Mouse (Mus musculus) liver, embryonic 14.5 days (tissue): ENCODE measurements around the gene Hils1. TPM values are rescaled to one million over a fixed set of nuclear protein-coding genes. Genes with fewer than 3 reads are reported as not detected.
"Not testable (repeated sequence)": the region's sequence is repeated elsewhere in the genome, so short reads cannot be mapped to it uniquely, and the experiment has no call there.

Experiments
- ATAC-seq: fragments of 200-750 bp; cut with Nextera tagmentation; 2 replicates; pipeline ENCODE4 v1.8.0; 2017; ENCODE audit warnings: moderate number of reproducible peaks, mild to moderate bottlenecking, moderate library complexity; ENCODE audit not compliant: insufficient read depth
- DNase-seq, 3 experiments: peaks; one replicate each; pipeline ENCODE4 v3.0.0-alpha.2; 2012 to 2013; ENCODE audit warnings: low read depth in 3 of 3, low spot score in 3 of 3
- H3K27ac ChIP-seq: fragments of 300-500 bp; sonication (generic); 2 replicates; pipeline ENCODE4 v1.5.1; 2014; ENCODE audit warnings: moderate library complexity, mild to moderate bottlenecking, control low read depth, inconsistent platforms
- H3K27me3 ChIP-seq: fragments of 300-500 bp; sonication (generic); 2 replicates; pipeline ENCODE4 v1.6.1; 2014; ENCODE audit warnings: mild to moderate bottlenecking, low read length, moderate library complexity; ENCODE audit not compliant: control insufficient read depth, insufficient read depth
- H3K36me3 ChIP-seq: fragments of 300-500 bp; sonication (generic); replicated peaks from 2 replicates; pipeline ENCODE4 v1.6.1; 2014; ENCODE audit warnings: low read depth; ENCODE audit not compliant: control insufficient read depth, insufficient read depth
- H3K4me1 ChIP-seq, 2 experiments: fragments of 200-500 bp in 1 of 2; fragments of 300-500 bp in 1 of 2; sonication (generic) in 1 of 2; replicated peaks; 2 replicates each; pipeline ENCODE4 v1.6.1; 2012 to 2014; ENCODE audit warnings: antibody characterized with exemption in 1 of 2, inconsistent platforms in 1 of 2, low read length in 1 of 2; ENCODE audit not compliant: control insufficient read depth in 2 of 2, insufficient read depth in 2 of 2
- H3K4me2 ChIP-seq: fragments of 300-500 bp; sonication (generic); 2 replicates; pipeline ENCODE4 v1.6.1; 2014; ENCODE audit warnings: low read depth, mild to moderate bottlenecking, control low read depth, moderate library complexity
- H3K4me3 ChIP-seq, 2 experiments: fragments of 200-500 bp in 1 of 2; fragments of 300-500 bp in 1 of 2; sonication (generic) in 1 of 2; 2 replicates each; pipeline ENCODE4 v1.5.1; 2012 to 2014; ENCODE audit warnings: low read depth in 2 of 2, low read length in 2 of 2, mild to moderate bottlenecking in 2 of 2, control low read depth in 1 of 2, inconsistent platforms in 1 of 2, moderate library complexity in 1 of 2; ENCODE audit not compliant: insufficient read depth in 1 of 2
- H3K9ac ChIP-seq: fragments of 300-500 bp; sonication (generic); replicated peaks from 2 replicates; pipeline ENCODE4 v1.6.1; 2014; ENCODE audit warnings: mild to moderate bottlenecking, control low read depth, moderate library complexity
- H3K9me3 ChIP-seq: fragments of 300-500 bp; sonication (generic); 2 replicates; pipeline ENCODE4 v1.6.1; 2016; ENCODE audit warnings: low read length, mixed read lengths; ENCODE audit not compliant: control insufficient read depth
- CTCF ChIP-seq: IDR thresholded peaks from 2 replicates; pipeline ENCODE4 v1.5.1; 2016; ENCODE audit warnings: antibody characterized with exemption, low read depth, control low read depth
- EP300 ChIP-seq: IDR thresholded peaks from 2 replicates; pipeline ENCODE4 v1.6.1; 2016; ENCODE audit warnings: antibody characterized with exemption, low read depth
- WGBS: fragments of 180-500 bp; shearing (Covaris S2); extraction: QIAGEN DNeasy Blood & Tissue Kit; methylation state at CpG from one replicate; pipeline ENCODE4 v1.1.7; 2014; ENCODE audit not compliant: insufficient replicate concordance; 5-methylcytosine and 5-hydroxymethylcytosine counted together
- polyA plus RNA-seq, 2 experiments: library from polyadenylated mRNA; depleted of rRNA in 1 of 2; stranded (reverse) in 1 of 2; unstranded in 1 of 2; fragments of >200 nt; fragmentation: Nextera tagmentation in 1 of 2; extraction: Ambion mirVana in 1 of 2; gene quantifications; 2 replicates each; pipeline versions ENCODE4 v1.2.1 to v1.2.3; 2012 to 2014

The Hils1 gene
- polyA plus RNA-seq, 2 experiments = not detected

GRCm38 (mm10) chr11:95010141-95010739 is 42.8 kb downstream of the Hils1 start:
- Histone ChIP-seq H3K4me2 (peak overlapping the region; percentile 97), H3K27me3 (peaks cover 3% of the 10 kb centered on the region; the same call in 1 of the 2 replicates), H3K4me3 (peak overlapping the region; percentile 95 to 99), H3K27ac (peak overlapping the region; percentile 99), H3K9ac (peak overlapping the region; percentile 100), H3K9me3 (no peaks in the 10 kb centered on the region), H3K4me1 (peaks cover 50 to 64% of the 10 kb centered on the region in 2 experiments), H3K36me3 (peaks cover 20% of the 10 kb centered on the region)
- ATAC-seq = no peak
- no peak for DNase-seq
- 1% methylated on average over 40 of the region's 40 CpGs for WGBS
- TF ChIP-seq EP300 (no peak), CTCF (no peak)

- DNase-seq, ATAC-seq, H3K9me3 ChIP-seq, H3K27me3 ChIP-seq: not testable (repeated sequence)
- Histone ChIP-seq H3K4me2 (peak overlapping the region; percentile 97), H3K4me1 (peaks cover 56 to 70% of the 10 kb centered on the region in 2 experiments), H3K4me3 (peak overlapping the region; percentile 95 to 99), H3K9ac (peak overlapping the region; percentile 100), H3K27ac (peak overlapping the region; percentile 99), H3K36me3 (peaks cover 24% of the 10 kb centered on the region)
- WGBS = 4% methylated on average over 4 of the region's 4 CpGs
Observed at GRCm38 (mm10) chr11:95010841-95011403, 43.5 kb downstream of the Hils1 start.

GRCm38 (mm10) chr11:95011416-95011815 is 44.0 kb downstream of the Hils1 start:
- 0% methylated on average over 1 of the region's 1 CpGs for WGBS
- no peak for TF ChIP-seq CTCF
- no peak for TF ChIP-seq EP300
- peak overlapping the region; percentile 97 for H3K4me2 ChIP-seq
- H3K4me1 ChIP-seq = peaks cover 52 to 69% of the 10 kb centered on the region in 2 experiments
- peaks cover 3% of the 10 kb centered on the region; the same call in 1 of the 2 replicates for H3K27me3 ChIP-seq
- peak overlapping the region; percentile 100 for H3K9ac ChIP-seq
- H3K27ac ChIP-seq = peak overlapping the region; percentile 99
- no peaks in the 10 kb centered on the region for H3K9me3 ChIP-seq
- peak overlapping the region; percentile 95 to 96 for H3K4me3 ChIP-seq
- ATAC-seq = no peak
- H3K36me3 ChIP-seq = peaks cover 29% of the 10 kb centered on the region
- no peak for DNase-seq

GRCm38 (mm10) chr11:95012075-95012474 is 44.7 kb downstream of the Hils1 start:
- peak overlapping the region; percentile 100 for H3K9ac ChIP-seq
- WGBS = 3% methylated on average over 3 of the region's 3 CpGs
- peaks cover 48 to 64% of the 10 kb centered on the region in 2 experiments for H3K4me1 ChIP-seq
- ATAC-seq = peak; percentile 96
- H3K4me2 ChIP-seq = peak overlapping the region; percentile 97
- H3K36me3 ChIP-seq = peaks cover 35% of the 10 kb centered on the region
- peaks cover 3% of the 10 kb centered on the region; the same call in 1 of the 2 replicates for H3K27me3 ChIP-seq
- TF ChIP-seq EP300 (peak; percentile 98), CTCF (no peak)
- H3K27ac ChIP-seq = peak overlapping the region; percentile 99
- no peaks in the 10 kb centered on the region for H3K9me3 ChIP-seq
- H3K4me3 ChIP-seq = peak overlapping the region; percentile 95 to 96
- DNase-seq = peak; percentile 94 to 98 (median 97)

- 22% methylated on average over 3 of the region's 3 CpGs for WGBS
- ATAC-seq (no peak), DNase-seq (no peak)
- H3K36me3 ChIP-seq = peaks cover 39% of the 10 kb centered on the region
- peaks cover 44 to 60% of the 10 kb centered on the region in 2 experiments for H3K4me1 ChIP-seq
- peak overlapping the region; percentile 99 for H3K27ac ChIP-seq
- H3K9ac ChIP-seq = peak overlapping the region; percentile 80
- no peak for TF ChIP-seq CTCF
- TF ChIP-seq EP300 = no peak
- peak overlapping the region; percentile 97 for H3K4me2 ChIP-seq
- no peaks in the 10 kb centered on the region for H3K9me3 ChIP-seq
- H3K27me3 ChIP-seq = peaks cover 3% of the 10 kb centered on the region; the same call in 1 of the 2 replicates
- H3K4me3 ChIP-seq = peak overlapping the region; percentile 75 to 95
Observed at GRCm38 (mm10) chr11:95012487-95012886, 45.1 kb downstream of the Hils1 start.
